Mouse (Mus musculus): Measurements from ENCODE around the gene Ttyh1. TPM values are rescaled to one million over a fixed set of nuclear protein-coding genes. Genes with fewer than 3 reads are reported as not detected.
A peak's percentile ranks its signal among the peaks of the same experiment; 100 is the strongest.

Gene Ttyh1
- polyA plus RNA-seq, 1 experiment = 21.5 TPM

DNA sequence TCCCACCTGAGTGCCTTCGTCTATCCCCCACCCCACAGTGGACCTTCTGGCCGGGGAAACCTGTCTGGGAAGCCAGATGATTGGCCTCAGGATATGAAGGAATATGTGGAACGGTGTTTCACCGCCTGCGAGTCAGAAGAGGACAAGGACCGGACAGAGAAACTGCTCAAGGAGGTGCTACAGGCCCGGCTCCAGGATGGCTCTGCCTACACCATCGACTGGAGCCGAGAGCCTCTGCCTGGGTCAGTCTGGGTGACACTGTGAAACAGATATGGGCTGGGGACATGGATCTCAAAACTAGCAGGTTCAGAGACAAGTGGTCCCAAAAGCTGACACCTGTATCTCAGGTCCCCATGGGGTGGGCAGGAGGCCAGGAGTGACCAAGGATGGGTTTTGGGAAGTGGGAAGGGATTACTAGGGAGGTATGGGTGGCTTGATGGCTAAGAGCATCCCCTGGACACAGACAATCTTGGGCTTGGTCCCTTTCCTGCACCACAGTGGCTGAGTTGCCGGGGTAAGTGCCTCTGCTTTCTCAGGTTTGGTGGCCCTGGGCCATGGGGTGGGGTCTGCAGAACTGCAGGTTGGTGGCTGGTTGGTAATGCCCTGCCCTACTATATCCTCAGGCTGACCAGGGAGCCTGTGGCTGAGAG is 23.7 kb downstream of the Ttyh1 start:
- Histone ChIP-seq H3K27ac (ENCODE audit: insufficient read depth, low read depth, low read length) (no peak overlapping the region), H3K36me3 (ENCODE audit: control insufficient read depth, insufficient read depth, low read length) (peaks cover 84% of the 10 kb centered on the region), H3K4me1 (ENCODE audit: control insufficient read depth, insufficient read depth, insufficient read length, low read length) (peaks cover 11% of the 10 kb centered on the region), H3K4me3 (ENCODE audit: low read depth, low read length) (no peak overlapping the region), H3K27me3 (ENCODE audit: control insufficient read depth, insufficient read depth, low read length) (no peaks in the 10 kb centered on the region)
- WGBS = 94% methylated on average over 10 of the region's 10 CpGs
- TF ChIP-seq CTCF (IDR thresholded peaks at IDR 0.05; ENCODE audit: extremely low read depth, insufficient read length, insufficient replicate concordance, low read depth, low read length) (no peak), POLR2A (IDR thresholded peaks at IDR 0.05; ENCODE audit: low read depth, low read length) (no peak)

DNA sequence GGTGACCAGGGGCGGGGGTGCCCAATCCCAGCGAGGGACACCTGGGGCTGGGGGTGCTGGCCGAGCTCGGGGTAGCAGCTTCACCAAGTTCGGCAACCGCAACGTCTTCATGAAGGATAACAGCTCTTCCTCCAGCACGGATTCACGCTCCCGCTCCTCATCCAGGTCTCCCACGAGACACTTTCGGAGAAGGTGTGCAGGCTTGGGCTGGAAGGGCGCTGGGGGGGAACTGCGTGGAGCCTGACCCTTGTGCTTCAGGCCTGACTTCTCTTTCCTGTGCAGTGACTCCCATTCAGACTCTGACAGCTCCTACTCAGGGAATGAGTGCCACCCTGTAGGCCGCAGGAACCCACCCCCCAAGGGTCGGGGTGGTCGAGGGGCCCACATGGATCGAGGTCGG is 24.3 kb downstream of the Ttyh1 start:
- peaks cover 84% of the 10 kb centered on the region for H3K36me3 ChIP-seq (ENCODE audit: control insufficient read depth, insufficient read depth, low read length)
- 93% methylated on average over 19 of the region's 19 CpGs for WGBS
- H3K4me1 ChIP-seq (ENCODE audit: control insufficient read depth, insufficient read depth, insufficient read length, low read length) = peaks cover 12% of the 10 kb centered on the region
- H3K27ac ChIP-seq (ENCODE audit: insufficient read depth, low read depth, low read length) = no peak overlapping the region
- no peak for TF ChIP-seq CTCF (IDR thresholded peaks at IDR 0.05; ENCODE audit: extremely low read depth, insufficient read length, insufficient replicate concordance, low read depth, low read length)
- no peak overlapping the region for H3K4me3 ChIP-seq (ENCODE audit: low read depth, low read length)
- H3K27me3 ChIP-seq (ENCODE audit: control insufficient read depth, insufficient read depth, low read length) = no peaks in the 10 kb centered on the region

DNA sequence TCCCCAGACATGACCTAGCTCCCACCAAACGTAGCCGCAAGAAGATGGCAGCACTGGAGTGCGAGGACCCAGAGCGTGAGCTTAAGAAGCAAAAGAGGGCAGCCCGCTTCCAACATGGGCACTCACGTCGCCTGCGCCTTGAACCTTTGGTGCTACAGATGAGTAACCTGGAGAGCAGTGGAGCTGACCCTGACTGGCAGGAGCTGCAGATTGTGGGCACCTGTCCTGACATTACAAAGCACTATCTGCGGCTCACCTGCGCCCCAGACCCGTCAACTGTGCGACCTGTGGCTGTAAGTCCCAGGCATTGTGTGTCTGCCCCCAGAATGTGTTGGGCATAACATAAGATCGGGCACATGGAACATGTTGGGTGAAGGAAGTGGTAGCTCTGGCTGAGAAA is 24.8 kb downstream of the Ttyh1 start:
- peaks cover 80% of the 10 kb centered on the region for H3K36me3 ChIP-seq (ENCODE audit: control insufficient read depth, insufficient read depth, low read length)
- H3K4me1 ChIP-seq (ENCODE audit: control insufficient read depth, insufficient read depth, insufficient read length, low read length) = peaks cover 12% of the 10 kb centered on the region
- 93% methylated on average over 13 of the region's 13 CpGs for WGBS
- no peak for TF ChIP-seq POLR2A (IDR thresholded peaks at IDR 0.05; ENCODE audit: low read depth, low read length)
- TF ChIP-seq CTCF (IDR thresholded peaks at IDR 0.05; ENCODE audit: extremely low read depth, insufficient read length, insufficient replicate concordance, low read depth, low read length) = no peak
- H3K4me3 ChIP-seq (ENCODE audit: low read depth, low read length) = no peak overlapping the region
- H3K27ac ChIP-seq (ENCODE audit: insufficient read depth, low read depth, low read length) = no peak overlapping the region
- no peaks in the 10 kb centered on the region for H3K27me3 ChIP-seq (ENCODE audit: control insufficient read depth, insufficient read depth, low read length)

DNA sequence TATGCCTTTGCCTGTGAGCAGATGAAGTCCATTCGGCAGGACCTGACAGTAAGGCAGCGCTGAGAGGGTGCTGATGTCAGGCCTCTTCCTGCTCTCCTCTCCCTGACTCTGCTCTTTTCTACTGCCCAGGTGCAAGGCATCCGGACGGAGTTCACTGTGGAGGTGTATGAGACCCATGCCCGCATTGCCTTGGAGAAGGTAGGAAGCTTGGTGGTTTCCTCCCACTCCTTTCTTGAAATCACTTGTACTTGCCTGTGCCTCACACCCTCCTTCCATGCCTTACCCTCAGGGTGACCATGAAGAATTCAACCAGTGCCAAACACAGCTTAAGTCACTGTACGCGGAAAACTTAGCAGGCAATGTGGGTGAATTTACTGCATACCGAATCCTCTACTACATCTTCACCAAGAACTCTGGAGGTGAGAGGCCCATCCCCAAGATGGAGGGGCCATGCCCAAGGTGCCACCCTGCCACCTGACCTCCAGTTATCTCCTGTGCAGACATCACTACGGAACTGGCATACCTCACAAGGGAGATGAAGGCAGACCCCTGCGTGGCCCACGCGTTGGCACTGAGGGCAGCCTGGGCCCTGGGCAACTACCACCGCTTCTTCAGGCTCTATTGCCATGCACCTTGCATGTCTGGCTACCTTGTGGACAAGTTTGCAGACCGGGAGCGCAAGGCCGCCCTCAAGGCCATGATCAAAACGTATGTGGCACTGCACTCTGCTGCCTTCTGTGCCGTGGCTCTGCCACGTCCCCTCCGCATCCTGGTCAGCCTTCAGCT is 25.8 kb downstream of the Ttyh1 start:
- no peaks in the 10 kb centered on the region for H3K27me3 ChIP-seq (ENCODE audit: control insufficient read depth, insufficient read depth, low read length)
- 92% methylated on average over 20 of the region's 20 CpGs for WGBS
- H3K36me3 ChIP-seq (ENCODE audit: control insufficient read depth, insufficient read depth, low read length) = peaks cover 72% of the 10 kb centered on the region
- TF ChIP-seq CTCF (IDR thresholded peaks at IDR 0.05; ENCODE audit: extremely low read depth, insufficient read length, insufficient replicate concordance, low read depth, low read length) = no peak
- no peak for TF ChIP-seq POLR2A (IDR thresholded peaks at IDR 0.05; ENCODE audit: low read depth, low read length)
- no peak overlapping the region for H3K4me3 ChIP-seq (ENCODE audit: low read depth, low read length)
- H3K27ac ChIP-seq (ENCODE audit: insufficient read depth, low read depth, low read length) = no peak overlapping the region
- peaks cover 12% of the 10 kb centered on the region for H3K4me1 ChIP-seq (ENCODE audit: control insufficient read depth, insufficient read depth, insufficient read length, low read length)

DNA sequence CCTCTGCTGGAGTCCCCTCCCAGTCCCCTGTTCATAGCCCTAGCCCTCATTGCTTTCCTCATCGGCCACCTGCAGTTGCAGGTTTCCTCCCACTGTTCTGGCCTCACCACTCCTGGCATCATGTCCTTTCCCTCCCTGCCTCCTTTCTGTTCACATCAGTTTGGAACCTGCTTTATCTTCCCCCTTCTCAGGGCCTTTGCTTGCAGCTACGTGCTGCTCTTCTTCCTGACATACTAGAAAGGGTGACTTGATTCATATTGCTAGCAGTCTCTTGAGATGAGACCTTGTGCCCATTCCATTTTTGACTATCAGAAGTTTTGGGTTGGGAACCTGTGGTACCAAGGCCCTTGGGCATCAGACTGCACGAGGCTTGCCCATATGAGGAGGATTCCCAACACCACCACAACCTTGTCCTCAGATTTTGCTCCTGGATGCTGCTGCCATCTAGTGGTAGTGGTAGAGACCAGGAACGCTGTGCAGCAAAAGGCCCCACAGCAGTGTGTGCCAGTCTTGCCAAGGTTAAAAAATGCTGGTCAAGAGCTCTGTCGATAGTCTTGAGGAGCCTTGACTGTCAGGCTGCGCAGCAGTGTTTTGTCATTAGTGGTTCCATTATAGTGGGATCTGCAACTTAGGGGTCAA is 26.5 kb downstream of the Ttyh1 start:
- H3K4me1 ChIP-seq (ENCODE audit: control insufficient read depth, insufficient read depth, insufficient read length, low read length) = peaks cover 12% of the 10 kb centered on the region
- 49% methylated on average over 6 of the region's 6 CpGs for WGBS
- H3K27ac ChIP-seq (ENCODE audit: insufficient read depth, low read depth, low read length) = no peak overlapping the region
- H3K4me3 ChIP-seq (ENCODE audit: low read depth, low read length) = no peak overlapping the region
- TF ChIP-seq POLR2A (IDR thresholded peaks at IDR 0.05; ENCODE audit: low read depth, low read length) = no peak
- TF ChIP-seq CTCF (IDR thresholded peaks at IDR 0.05; ENCODE audit: extremely low read depth, insufficient read length, insufficient replicate concordance, low read depth, low read length) = peak; percentile 88; the same call in 1 of the 2 replicates
- H3K36me3 ChIP-seq (ENCODE audit: control insufficient read depth, insufficient read depth, low read length) = peaks cover 67% of the 10 kb centered on the region
- no peaks in the 10 kb centered on the region for H3K27me3 ChIP-seq (ENCODE audit: control insufficient read depth, insufficient read depth, low read length)

DNA sequence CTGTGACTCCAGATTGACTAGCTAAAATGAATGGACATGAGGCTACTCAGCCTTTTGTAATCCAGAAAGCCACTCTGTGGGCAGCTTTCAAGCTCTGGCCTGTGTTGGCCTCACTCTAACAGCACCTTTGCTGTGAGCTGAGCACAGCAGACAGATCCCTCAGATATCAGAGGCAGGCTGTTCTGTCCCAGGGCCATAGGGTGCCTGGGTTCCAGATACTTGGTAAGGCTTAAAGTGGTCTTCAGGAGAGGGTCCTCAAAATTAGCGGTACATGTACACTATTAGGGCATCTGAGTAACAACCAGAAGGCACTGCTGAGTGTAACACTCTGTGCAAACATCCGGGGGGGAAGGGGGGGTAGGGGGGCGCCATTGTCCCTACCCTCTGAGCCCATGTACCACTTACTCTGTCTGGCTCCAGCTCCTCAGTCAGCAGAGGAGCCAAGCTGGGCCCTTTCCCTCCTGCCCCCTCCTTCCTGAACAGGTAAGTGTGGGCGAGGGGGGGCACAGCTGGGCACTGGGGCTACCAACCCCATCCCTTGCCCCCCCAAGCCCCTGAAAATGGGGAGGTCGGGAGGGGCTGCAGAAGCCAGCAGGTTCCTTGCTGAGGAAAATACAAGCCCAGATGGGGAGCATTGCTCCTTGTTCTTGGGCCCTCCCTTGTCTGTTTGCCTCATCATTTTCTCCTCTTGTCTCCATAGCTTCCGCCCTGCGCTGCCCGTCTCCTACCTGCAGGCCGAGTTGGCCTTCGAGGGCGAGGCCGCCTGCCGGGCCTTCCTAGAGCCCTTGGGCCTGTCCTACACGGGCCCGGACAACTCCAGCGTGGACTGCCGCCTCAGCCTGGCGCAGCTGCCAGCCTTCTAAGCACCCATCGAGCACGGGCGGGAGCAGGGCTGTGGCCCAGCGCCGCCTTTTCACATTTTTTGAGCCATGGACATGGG is 27.3 kb downstream of the Ttyh1 start:
- Histone ChIP-seq H3K27ac (ENCODE audit: insufficient read depth, low read depth, low read length) (peak overlapping the region; percentile 100), H3K4me1 (ENCODE audit: control insufficient read depth, insufficient read depth, insufficient read length, low read length) (peaks cover 17% of the 10 kb centered on the region), H3K4me3 (ENCODE audit: low read depth, low read length) (peak overlapping the region; percentile 86), H3K27me3 (ENCODE audit: control insufficient read depth, insufficient read depth, low read length) (no peaks in the 10 kb centered on the region), H3K36me3 (ENCODE audit: control insufficient read depth, insufficient read depth, low read length) (peaks cover 64% of the 10 kb centered on the region)
- TF ChIP-seq POLR2A (IDR thresholded peaks at IDR 0.05; ENCODE audit: low read depth, low read length) = peak; percentile 19; the same call in 1 of the 2 replicates
- no peak for TF ChIP-seq CTCF (IDR thresholded peaks at IDR 0.05; ENCODE audit: extremely low read depth, insufficient read length, insufficient replicate concordance, low read depth, low read length)
- WGBS = 64% methylated on average over 23 of the region's 23 CpGs

Data from small intestine, adult 2 months (tissue).